Mouse (Mus musculus) neural tube, embryonic 15.5 days (tissue): Measurements from ENCODE around the gene Armh3. TPM values are rescaled to one million over a fixed set of nuclear protein-coding genes. Genes with fewer than 3 reads are reported as not detected.
A peak's percentile ranks its signal among the peaks of the same experiment; 100 is the strongest.
"Not testable (repeated sequence)": the region's sequence is repeated elsewhere in the genome, so short reads cannot be mapped to it uniquely, and the experiment has no call there.

Experiments used
- ATAC-seq: fragments of 200-750 bp; cut with Nextera tagmentation; 2 replicates; pipeline ENCODE4 v1.8.0; 2017; ENCODE audit warnings: mild to moderate bottlenecking, moderate TSS enrichment, moderate library complexity; ENCODE audit not compliant: low FRiP score
- H3K27ac ChIP-seq: fragments of 300-500 bp; sonication (generic); replicated peaks from 2 replicates; pipeline ENCODE4 v1.5.1; 2015; ENCODE audit warnings: mild to moderate bottlenecking, inconsistent platforms
- H3K27me3 ChIP-seq: fragments of 300-500 bp; sonication (generic); replicated peaks from 2 replicates; pipeline ENCODE4 v1.6.1; 2015; ENCODE audit warnings: inconsistent platforms
- H3K36me3 ChIP-seq: fragments of 300-500 bp; sonication (generic); 2 replicates; pipeline ENCODE4 v1.6.1; 2015; ENCODE audit warnings: inconsistent platforms
- H3K4me1 ChIP-seq: fragments of 300-500 bp; sonication (generic); 2 replicates; pipeline ENCODE4 v1.6.1; 2015; ENCODE audit warnings: inconsistent platforms
- H3K4me2 ChIP-seq: fragments of 300-500 bp; sonication (generic); 2 replicates; pipeline ENCODE4 v1.6.1; 2015; ENCODE audit warnings: inconsistent platforms, mild to moderate bottlenecking, moderate library complexity
- H3K4me3 ChIP-seq: fragments of 300-500 bp; sonication (generic); replicated peaks from 2 replicates; pipeline ENCODE4 v1.5.1; 2015; ENCODE audit warnings: mild to moderate bottlenecking, inconsistent platforms
- H3K9ac ChIP-seq: fragments of 300-500 bp; sonication (generic); replicated peaks from 2 replicates; pipeline ENCODE4 v1.6.1; 2015; ENCODE audit warnings: mild to moderate bottlenecking, inconsistent platforms
- H3K9me3 ChIP-seq: fragments of 300-500 bp; sonication (generic); replicated peaks from 2 replicates; pipeline ENCODE4 v1.6.1; 2016; ENCODE audit warnings: inconsistent platforms
- WGBS: fragments of 180-500 bp; shearing (Covaris S2); methylation state at CpG from one replicate; pipeline ENCODE4 v1.1.7; 2015; ENCODE audit warnings: mixed read lengths; 5-methylcytosine and 5-hydroxymethylcytosine counted together
- polyA plus RNA-seq: library from polyadenylated mRNA; unstranded; fragments of >200 nt; fragmentation: Nextera tagmentation; extraction: Ambion mirVana; gene quantifications from 2 replicates; pipeline ENCODE4 v1.2.1, GENCODE M21; 2015

Gene Armh3
- polyA plus RNA-seq, 1 experiment from 2014 or later = 20.5 TPM

DNA sequence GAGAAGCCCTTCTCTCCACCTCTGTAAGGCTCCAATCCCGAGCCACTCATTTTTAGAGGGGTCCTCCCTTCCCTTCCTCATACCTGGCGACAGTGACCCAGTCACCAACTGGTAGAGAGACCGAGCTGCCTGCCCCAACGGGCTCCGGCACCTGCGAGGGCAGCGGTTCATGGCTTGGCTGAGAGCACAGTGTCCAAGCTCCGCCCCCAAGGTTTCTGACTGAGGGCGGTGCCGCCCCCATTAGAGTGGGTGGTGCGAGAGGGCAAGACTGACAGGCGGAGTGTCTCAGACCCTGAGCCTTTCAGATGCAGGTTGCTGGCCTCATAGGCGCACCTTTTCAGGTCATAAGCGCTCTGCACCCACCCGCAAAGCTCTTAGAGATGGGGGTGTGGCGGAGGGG, 186.2 kb downstream of the Armh3 start:
- H3K4me2 ChIP-seq = peak overlapping the region; percentile 70
- H3K4me1 ChIP-seq = peaks cover 57% of the 10 kb centered on the region
- no peak for ATAC-seq
- WGBS = 2% methylated on average over 16 of the region's 16 CpGs
- H3K9ac ChIP-seq = peak overlapping the region; percentile 37
- no peaks in the 10 kb centered on the region for H3K9me3 ChIP-seq
- peak overlapping the region; percentile 34 for H3K4me3 ChIP-seq
- no peaks in the 10 kb centered on the region for H3K36me3 ChIP-seq
- H3K27ac ChIP-seq = no peak overlapping the region
- no peaks in the 10 kb centered on the region; the same call in 1 of the 2 replicates for H3K27me3 ChIP-seq

DNA sequence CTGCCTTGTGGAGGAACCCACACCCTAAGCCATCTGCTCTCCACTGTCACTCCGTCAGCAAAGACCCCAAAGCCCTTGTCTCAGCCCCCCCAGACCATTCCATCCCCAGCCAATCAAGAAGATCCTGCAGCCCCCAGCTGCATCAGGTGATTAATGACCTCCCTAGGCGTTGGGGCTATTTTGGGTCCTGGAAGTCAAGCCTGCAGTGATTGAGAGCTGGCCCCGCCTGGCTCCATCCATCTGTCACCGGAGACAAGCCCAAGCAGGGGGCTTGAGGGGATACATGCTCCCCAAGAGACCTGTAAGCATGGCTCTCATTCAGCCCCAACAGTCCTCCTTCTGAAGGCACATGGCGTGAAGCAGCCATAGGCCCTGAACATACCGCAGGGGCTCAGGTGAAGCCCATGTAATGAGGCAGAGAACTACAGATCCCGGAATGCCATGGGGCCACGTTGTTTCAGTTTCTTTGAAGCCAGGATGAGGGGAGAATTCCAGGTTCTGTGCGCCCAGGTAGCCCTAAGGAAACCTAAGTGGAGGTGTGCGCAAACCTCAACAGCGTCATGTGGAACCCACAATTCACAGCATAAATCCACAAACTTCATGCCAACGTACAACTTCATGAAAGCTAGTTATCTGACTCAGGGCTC, 187.1 kb downstream of the Armh3 start:
- H3K9ac ChIP-seq = no peak overlapping the region
- H3K4me2 ChIP-seq = 0 out of 2 replicates have a peak overlapping the region, but pooled peaks have one; percentile 70
- H3K27ac ChIP-seq = no peak overlapping the region
- 45% methylated on average over 12 of the region's 12 CpGs for WGBS
- no peaks in the 10 kb centered on the region; the same call in 1 of the 2 replicates for H3K27me3 ChIP-seq
- peaks cover 47% of the 10 kb centered on the region for H3K4me1 ChIP-seq
- H3K4me3 ChIP-seq = no peak overlapping the region
- no peaks in the 10 kb centered on the region for H3K36me3 ChIP-seq
- ATAC-seq = no peak
- H3K9me3 ChIP-seq = no peaks in the 10 kb centered on the region

DNA sequence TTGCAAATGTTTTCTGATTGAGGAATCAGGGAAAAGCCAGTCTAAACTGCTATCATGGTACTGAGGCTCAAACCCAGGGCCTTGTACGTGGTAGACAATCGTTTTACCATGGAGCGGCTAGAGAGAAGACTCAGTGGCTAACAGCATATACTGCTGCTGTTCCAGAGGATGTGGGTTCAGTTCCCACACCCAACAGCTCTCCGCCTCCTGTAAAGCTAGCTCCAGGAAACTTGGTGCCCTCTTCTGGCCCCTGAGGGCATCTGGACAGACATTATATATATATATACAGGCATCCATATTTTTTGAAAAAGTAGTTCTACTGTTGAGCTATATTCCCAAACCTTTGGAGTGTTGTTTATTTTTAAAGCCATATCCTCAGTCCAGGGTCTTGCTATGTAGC, 190.6 kb downstream of the Armh3 start:
- WGBS = 93% methylated on average over 4 of the region's 4 CpGs
- no peak overlapping the region for H3K4me2 ChIP-seq
- no peak overlapping the region for H3K9ac ChIP-seq
- no peaks in the 10 kb centered on the region for H3K27me3 ChIP-seq
- H3K27ac ChIP-seq = no peak overlapping the region
- no peak for ATAC-seq
- H3K4me3 ChIP-seq = no peak overlapping the region
- peaks cover 32% of the 10 kb centered on the region for H3K4me1 ChIP-seq
- H3K36me3 ChIP-seq = no peaks in the 10 kb centered on the region
- no peaks in the 10 kb centered on the region for H3K9me3 ChIP-seq

DNA sequence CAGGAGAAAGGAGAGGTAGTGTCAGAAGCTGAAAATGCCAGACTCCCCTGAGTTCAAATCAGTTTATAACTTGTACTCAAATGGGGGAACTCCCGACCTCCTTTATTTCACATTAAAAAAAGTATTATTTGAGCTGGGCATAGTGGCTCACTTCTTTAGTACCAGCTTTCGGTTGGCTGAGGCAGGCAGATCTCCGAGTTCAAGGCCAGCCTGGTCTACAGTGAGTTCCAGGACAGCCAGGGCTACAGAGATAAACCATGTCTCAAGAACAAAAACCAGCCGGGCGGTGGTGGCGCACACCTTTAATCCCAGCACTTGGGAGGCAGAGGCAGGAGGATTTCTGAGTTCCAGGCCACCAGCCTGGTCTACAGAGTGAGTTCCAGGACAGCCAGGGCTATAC, 192.5 kb downstream of the Armh3 start:
- not testable (repeated sequence) for H3K9ac ChIP-seq, H3K36me3 ChIP-seq, H3K27me3 ChIP-seq, H3K27ac ChIP-seq, H3K9me3 ChIP-seq, H3K4me2 ChIP-seq, H3K4me3 ChIP-seq, ATAC-seq
- H3K4me1 ChIP-seq = peaks cover 13% of the 10 kb centered on the region
- 95% methylated on average over 6 of the region's 6 CpGs for WGBS

DNA sequence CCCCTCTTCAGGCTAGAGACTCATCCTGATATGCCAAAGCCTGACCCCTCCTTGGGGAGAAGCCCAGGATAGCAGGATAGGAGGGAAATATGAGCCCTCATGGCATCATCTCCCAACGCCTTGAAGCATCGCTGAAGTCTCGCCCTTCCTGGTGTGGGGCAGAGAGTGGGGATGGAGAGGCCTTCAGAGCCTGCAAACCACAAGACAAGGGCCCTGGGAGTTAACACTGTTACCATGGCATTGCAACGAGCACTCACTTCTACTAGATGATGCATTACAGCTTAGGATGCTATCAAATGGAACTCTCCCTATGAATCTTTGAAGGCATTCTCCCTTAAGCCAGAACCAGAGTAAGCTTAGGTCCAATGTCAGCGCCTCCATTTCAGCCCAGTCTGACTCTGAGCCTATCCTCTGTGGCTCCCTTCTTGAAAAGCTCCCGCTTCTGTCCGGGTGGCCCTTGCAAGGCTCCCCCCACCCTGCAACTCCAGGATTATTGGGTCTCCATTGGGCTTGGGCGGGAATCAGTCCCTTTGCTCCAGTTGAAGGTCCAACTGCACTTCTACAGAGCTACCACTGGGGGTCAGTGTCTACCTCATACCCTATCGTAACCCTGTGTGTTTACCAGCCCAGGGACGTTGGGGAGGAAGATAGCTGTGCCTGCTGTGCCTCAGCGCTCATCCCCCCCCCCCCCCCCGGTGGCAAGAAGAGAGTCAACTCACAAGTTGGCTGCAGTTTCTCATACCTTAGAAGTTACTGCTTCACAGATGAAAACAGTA, 193.5 kb downstream of the Armh3 start:
- no peaks in the 10 kb centered on the region for H3K27me3 ChIP-seq
- H3K27ac ChIP-seq = no peak overlapping the region
- no peak overlapping the region for H3K4me2 ChIP-seq
- no peak overlapping the region for H3K4me3 ChIP-seq
- no peaks in the 10 kb centered on the region for H3K36me3 ChIP-seq
- no peak; the same call in 1 of the 2 replicates for ATAC-seq
- peaks cover 13% of the 10 kb centered on the region for H3K4me1 ChIP-seq
- H3K9me3 ChIP-seq = no peaks in the 10 kb centered on the region
- 21% methylated on average over 12 of the region's 12 CpGs for WGBS
- H3K9ac ChIP-seq = no peak overlapping the region

DNA sequence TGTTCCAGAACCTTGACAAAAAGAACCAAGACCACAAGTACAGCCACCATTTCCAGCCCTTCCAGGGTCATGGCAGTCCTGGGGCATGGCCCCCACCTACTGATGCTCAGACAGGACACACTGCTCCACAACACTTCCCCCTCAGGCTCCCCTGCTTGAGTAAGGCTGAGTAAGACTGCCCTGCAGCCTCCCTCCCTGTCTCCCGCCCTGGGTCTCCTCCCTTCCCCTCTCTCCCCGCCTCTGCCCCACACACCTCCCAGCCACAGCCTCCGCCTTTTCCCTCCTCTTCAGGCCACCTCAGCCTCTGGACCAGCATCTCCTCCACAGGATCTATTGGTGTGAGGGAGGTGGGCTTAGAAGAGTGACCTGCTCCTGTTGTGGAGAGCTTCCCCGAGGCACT, 194.9 kb downstream of the Armh3 start:
- no peak overlapping the region for H3K9ac ChIP-seq
- WGBS = 36% methylated on average over 4 of the region's 4 CpGs

DNA sequence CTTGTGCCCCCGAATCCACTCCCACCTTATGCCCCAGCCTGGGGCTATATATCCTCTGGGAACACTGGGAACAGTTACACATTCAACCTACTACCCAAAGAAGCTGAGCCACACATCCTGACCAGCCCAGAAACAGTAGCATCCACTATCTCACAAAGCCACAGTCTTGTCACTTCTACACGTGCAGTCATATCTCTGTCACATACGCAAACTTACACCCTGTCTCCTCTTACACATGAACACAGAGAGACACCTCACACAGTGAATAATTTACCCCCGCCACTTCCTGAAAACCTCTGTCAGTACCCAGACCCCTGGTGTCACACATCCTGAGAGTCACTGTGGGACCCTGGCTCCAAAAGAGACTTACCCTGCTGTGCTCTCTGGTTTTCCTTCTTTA, 195.6 kb downstream of the Armh3 start:
- Histone ChIP-seq H3K4me1 (peaks cover 13% of the 10 kb centered on the region), H3K9me3 (no peaks in the 10 kb centered on the region), H3K27me3 (no peaks in the 10 kb centered on the region), H3K36me3 (no peaks in the 10 kb centered on the region), H3K27ac (no peak overlapping the region), H3K9ac (no peak overlapping the region), H3K4me2 (no peak overlapping the region), H3K4me3 (no peak overlapping the region)
- WGBS = 82% methylated on average over 4 of the region's 4 CpGs
- ATAC-seq = no peak

More for the DNA sequence above, 194.9 kb downstream of the Armh3 start:
- H3K9me3 ChIP-seq = no peaks in the 10 kb centered on the region
- H3K4me3 ChIP-seq = no peak overlapping the region
- H3K4me1 ChIP-seq = peaks cover 13% of the 10 kb centered on the region
- H3K27ac ChIP-seq = no peak overlapping the region
- ATAC-seq = no peak
- no peaks in the 10 kb centered on the region for H3K36me3 ChIP-seq
- H3K27me3 ChIP-seq = no peaks in the 10 kb centered on the region
- no peak overlapping the region for H3K4me2 ChIP-seq

DNA sequence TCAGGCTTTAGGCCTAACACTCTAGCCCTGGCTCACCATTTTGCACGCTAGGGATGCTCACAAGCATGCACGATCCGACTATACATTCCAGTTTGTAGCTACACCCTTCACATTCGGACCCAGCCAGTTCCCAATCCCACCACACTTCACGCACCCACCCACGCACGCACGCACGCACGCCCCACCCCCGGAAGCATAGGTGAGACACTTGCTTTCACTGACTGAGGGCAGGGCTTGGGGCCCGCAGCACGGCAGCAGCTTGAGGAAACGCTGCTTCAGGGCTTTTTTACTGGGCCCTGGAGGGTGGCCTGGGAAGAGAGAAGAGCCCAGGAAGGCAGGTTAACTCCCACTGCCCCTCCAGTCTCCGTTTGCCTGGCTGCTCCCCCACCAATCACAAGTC, 201.4 kb downstream of the Armh3 start:
- Histone ChIP-seq H3K27me3 (no peaks in the 10 kb centered on the region), H3K4me1 (peaks cover 6% of the 10 kb centered on the region; the same call in 1 of the 2 replicates), H3K27ac (no peak overlapping the region), H3K36me3 (no peaks in the 10 kb centered on the region), H3K4me3 (no peak overlapping the region), H3K4me2 (no peak overlapping the region), H3K9me3 (no peaks in the 10 kb centered on the region), H3K9ac (no peak overlapping the region)
- WGBS = 68% methylated on average over 15 of the region's 15 CpGs
- no peak for ATAC-seq

DNA sequence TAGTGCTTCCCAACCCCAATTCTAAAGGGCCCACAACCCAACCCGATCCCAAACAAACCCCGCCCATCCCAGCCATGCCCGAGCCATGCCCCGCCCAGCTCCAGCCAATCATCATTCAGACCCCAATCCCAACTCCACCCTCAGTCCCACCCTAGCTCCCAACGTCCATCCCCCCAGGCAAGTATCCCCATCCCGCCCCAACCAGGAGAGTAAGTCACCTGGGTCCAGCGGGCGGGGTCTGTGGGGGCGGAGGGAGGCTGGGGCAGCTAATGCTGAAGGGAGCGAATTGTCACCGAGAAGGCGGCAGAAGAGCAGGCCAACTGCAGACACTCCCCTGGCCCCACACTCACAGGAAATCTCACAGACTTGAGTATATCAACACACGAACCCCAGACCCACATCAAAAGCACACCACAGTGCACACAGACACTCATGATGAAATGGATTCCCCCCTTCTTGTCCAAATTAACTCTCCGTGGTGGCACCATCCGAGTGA, 202.2 kb downstream of the Armh3 start:
- no peak for ATAC-seq
- WGBS = 7% methylated on average over 15 of the region's 15 CpGs
- no peak overlapping the region for H3K9ac ChIP-seq

DNA sequence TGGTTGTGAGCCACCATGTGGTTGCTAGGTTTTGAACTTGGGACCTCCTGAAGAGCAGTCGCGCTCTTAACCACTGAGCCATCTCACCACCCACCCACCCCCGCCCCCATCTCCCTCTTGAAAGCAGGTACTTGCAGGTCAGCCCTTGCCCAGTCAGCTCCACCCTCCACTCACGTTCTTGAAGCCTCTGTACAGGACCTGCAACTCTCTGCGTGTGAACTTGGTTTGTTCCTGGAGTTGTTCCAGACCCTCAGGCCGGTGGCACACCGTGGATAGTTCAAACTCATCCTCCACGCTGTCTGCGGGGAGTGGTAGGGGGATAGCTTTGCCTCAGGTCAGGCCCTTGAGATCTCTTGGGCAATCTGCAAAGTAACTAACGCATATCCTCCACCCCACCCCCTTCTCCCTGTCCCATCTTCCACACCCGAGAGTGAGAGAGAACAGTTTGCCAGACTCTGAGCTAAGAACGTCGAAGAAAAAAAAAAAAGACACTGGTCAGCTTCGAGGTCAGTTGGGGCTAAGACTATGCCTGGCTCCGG, 202.8 kb downstream of the Armh3 start:
- Histone ChIP-seq H3K27me3 (no peaks in the 10 kb centered on the region), H3K4me1 (peaks cover 6% of the 10 kb centered on the region; the same call in 1 of the 2 replicates), H3K36me3 (no peaks in the 10 kb centered on the region), H3K4me2 (peak overlapping the region; percentile 41), H3K9ac (no peak overlapping the region), H3K4me3 (no peak overlapping the region), H3K27ac (no peak overlapping the region), H3K9me3 (no peaks in the 10 kb centered on the region)
- 39% methylated on average over 15 of the region's 15 CpGs for WGBS
- no peak for ATAC-seq

More for the DNA sequence above, 202.2 kb downstream of the Armh3 start:
- H3K27me3 ChIP-seq = no peaks in the 10 kb centered on the region
- no peaks in the 10 kb centered on the region for H3K36me3 ChIP-seq
- H3K27ac ChIP-seq = no peak overlapping the region
- no peaks in the 10 kb centered on the region for H3K9me3 ChIP-seq
- peaks cover 6% of the 10 kb centered on the region; the same call in 1 of the 2 replicates for H3K4me1 ChIP-seq
- peak overlapping the region; percentile 41 for H3K4me2 ChIP-seq
- no peak overlapping the region for H3K4me3 ChIP-seq

DNA sequence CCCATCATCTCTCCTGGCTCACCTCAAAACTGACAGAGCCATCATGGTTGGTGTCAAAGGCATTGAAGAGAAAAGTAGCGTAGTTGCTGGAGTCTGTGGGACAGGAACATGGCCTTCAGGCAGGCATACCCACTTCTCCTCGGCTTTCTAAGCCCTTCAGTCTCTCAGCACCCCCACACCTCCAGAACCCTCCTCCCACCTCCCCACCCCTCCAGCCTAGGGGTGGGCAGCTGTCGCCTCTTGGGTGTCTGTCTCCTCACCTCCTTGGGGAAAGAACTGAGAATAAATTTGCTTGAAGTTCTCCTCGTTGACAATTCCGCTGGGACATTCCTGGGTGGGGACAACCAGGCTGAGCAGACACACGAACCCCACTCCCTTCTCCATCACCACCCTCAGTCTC, 203.6 kb downstream of the Armh3 start:
- no peak for ATAC-seq
- Histone ChIP-seq H3K27me3 (no peaks in the 10 kb centered on the region), H3K27ac (no peak overlapping the region), H3K9ac (no peak overlapping the region), H3K4me2 (no peak overlapping the region), H3K4me1 (peaks cover 6% of the 10 kb centered on the region; the same call in 1 of the 2 replicates), H3K9me3 (no peaks in the 10 kb centered on the region), H3K36me3 (no peaks in the 10 kb centered on the region), H3K4me3 (no peak overlapping the region)
- 80% methylated on average over 6 of the region's 6 CpGs for WGBS
